Mouse (Mus musculus) limb, embryonic 12.5 days (tissue): ENCODE measurements around the gene Lgals2. TPM values are rescaled to one million over a fixed set of nuclear protein-coding genes. Genes with fewer than 3 reads are reported as not detected.

Experiments
- microRNA-seq: library from miRNA; unstranded; fragments of <30 nt; microRNA quantifications from one replicate; pipeline ENCODE4, GENCODE M21; 2017
- polyA plus RNA-seq: library from polyadenylated mRNA; unstranded; fragments of >200 nt; fragmentation: Nextera tagmentation; extraction: Ambion mirVana; gene quantifications from 2 replicates; pipeline ENCODE4 v1.2.1, GENCODE M21; 2016

Gene Lgals2
- polyA plus RNA-seq, 1 experiment from 2014 or later = not detected

Small RNA genes lying within 50 kb of the gene (microRNA-seq; reads per million reads assigned to microRNA genes)
- gene Mir6955 = not detected

Other genes starting within 250 kb of the Lgals2 start
- 0.03 and 0.27 TPM in 2 replicates for gene Elfn2, start 136.8 kb downstream of the Lgals2 start, polyA plus RNA-seq
- gene Mfng, start 82.1 kb downstream of the Lgals2 start, polyA plus RNA-seq = 12.1 and 12.4 TPM in 2 replicates
- 3.3 and 4.2 TPM in 2 replicates for gene Card10, start 52.5 kb downstream of the Lgals2 start, polyA plus RNA-seq
- gene Cdc42ep1, start 12.9 kb downstream of the Lgals2 start, polyA plus RNA-seq = 14.3 and 15.8 TPM in 2 replicates
- gene Gga1, start 21.7 kb upstream of the Lgals2 start, polyA plus RNA-seq = 45.9 and 47.4 TPM in 2 replicates
- gene Gm49510, start 44.1 kb upstream of the Lgals2 start, polyA plus RNA-seq = 0.16 and 0.41 TPM in 2 replicates
- 37.0 and 40.3 TPM in 2 replicates for gene Sh3bp1, start 44.2 kb upstream of the Lgals2 start, polyA plus RNA-seq
- 36.5 and 36.8 TPM in 2 replicates for gene Pdxp, start 58.4 kb upstream of the Lgals2 start, polyA plus RNA-seq
- 922 and 966 TPM in 2 replicates for gene Lgals1, start 71.2 kb upstream of the Lgals2 start, polyA plus RNA-seq
- 61.1 and 61.6 TPM in 2 replicates for gene Nol12, start 79.4 kb upstream of the Lgals2 start, polyA plus RNA-seq
- gene Triobp, start 92.2 kb upstream of the Lgals2 start, polyA plus RNA-seq = 37.9 and 42.2 TPM in 2 replicates
- 677 and 728 TPM in 2 replicates for gene H1f0, start 172.9 kb upstream of the Lgals2 start, polyA plus RNA-seq
- gene Galr3, start 186.4 kb upstream of the Lgals2 start, polyA plus RNA-seq = 0.18 TPM in 1 of 2 replicates, not detected in the other
- 63.7 and 67.1 TPM in 2 replicates for gene Ankrd54, start 207.4 kb upstream of the Lgals2 start, polyA plus RNA-seq
- gene Eif3l, start 219.7 kb upstream of the Lgals2 start, polyA plus RNA-seq = 232 and 241 TPM in 2 replicates